Mouse (Mus musculus) MEL (cell line): ENCODE data around the gene Rpl29.

ENCODE experiments used
- CTCF ChIP-seq, 3 experiments: IDR thresholded peaks in 2 of 3; conservative IDR thresholded peaks in 1 of 3; 2 replicates each; pipeline ENCODE4 v1.5.1; 2011 to 2012; ENCODE audit warnings: low read length in 3 of 3, low read depth in 2 of 3, mild to moderate bottlenecking in 2 of 3, improper control_type of control experiment in 1 of 3, inconsistent platforms in 1 of 3, mixed read lengths in 1 of 3, moderate library complexity in 1 of 3; ENCODE audit not compliant: control insufficient read depth in 1 of 3, insufficient read depth in 1 of 3, poor library complexity in 1 of 3, severe bottlenecking in 1 of 3
- GATA1 ChIP-seq: IDR thresholded peaks from 2 replicates; pipeline ENCODE4 v1.6.1; 2011; ENCODE audit warnings: low read depth, low read length, improper control_type of control experiment

GRCm38 (mm10) chr9:106478101-106478500 lies 48.8 kb downstream of the Rpl29 start:
- no peak for TF ChIP-seq GATA1
- TF ChIP-seq CTCF (IDR thresholded peaks at IDR 0.05 in 2 of 3, conservative IDR thresholded peaks at IDR 0.05 in 1 of 3; ENCODE audit: control insufficient read depth in 1 of 3, insufficient read depth in 1 of 3, low read depth in 2 of 3, low read length in 3 of 3, poor library complexity in 1 of 3, severe bottlenecking in 1 of 3), result no peak
